Mouse (Mus musculus) adrenal gland, adult (tissue): Measurements from ENCODE around the gene Kcng3.

Experiments
- DNase-seq, 2 experiments: peaks; one replicate each; pipeline ENCODE4 v3.0.0; 2022 to 2023; ENCODE audit warnings: low spot score in 1 of 2; ENCODE audit not compliant: inconsistent age in 2 of 2

Gene Kcng3

GRCm38 (mm10) chr17:83562153-83563010 is 69.3 kb downstream of the Kcng3 start:
- no peak for DNase-seq

GRCm38 (mm10) chr17:83559081-83559480 is 72.6 kb downstream of the Kcng3 start:
- DNase-seq = no peak

- no peak for DNase-seq
Measured at GRCm38 (mm10) chr17:83555836-83556235, 75.9 kb downstream of the Kcng3 start.

GRCm38 (mm10) chr17:83554997-83555396 is 76.7 kb downstream of the Kcng3 start:
- no peak for DNase-seq

- peak; percentile 43 to 45 for DNase-seq
Measured at GRCm38 (mm10) chr17:83548501-83549233, 83.0 kb downstream of the Kcng3 start.

GRCm38 (mm10) chr17:83547145-83547544 is 84.5 kb downstream of the Kcng3 start:
- DNase-seq = peak; percentile 42 to 65

- DNase-seq = peak; percentile 63 to 84
Measured at GRCm38 (mm10) chr17:83545756-83546742, 85.6 kb downstream of the Kcng3 start.

GRCm38 (mm10) chr17:83545259-83545658 is 86.4 kb downstream of the Kcng3 start:
- DNase-seq = no peak

GRCm38 (mm10) chr17:83542424-83542823 is 89.3 kb downstream of the Kcng3 start:
- DNase-seq = no peak

GRCm38 (mm10) chr17:83539262-83540037 is 92.2 kb downstream of the Kcng3 start:
- DNase-seq = peak in 1 of 2 experiments; percentile 47

GRCm38 (mm10) chr17:83538694-83539093 is 93.0 kb downstream of the Kcng3 start:
- DNase-seq = no peak

- no peak for DNase-seq
Measured at GRCm38 (mm10) chr17:83538141-83538540, 93.6 kb downstream of the Kcng3 start.
